24 mouse cellular contexts compared by ENCODE assay signal in genomic region chr16:33776766-33777529, GRCm38 (mm10). TPM values are rescaled to one million over a fixed set of nuclear protein-coding genes. Genes with fewer than 3 reads are reported as not detected.
DNase-seq lines count a peak whose midpoint lies in the region; ATAC-seq and TF ChIP-seq lines count a peak whose summit lies in the region.
"Had no signal": no experiment of that assay in that cellular context is flagged by ENCODE, and none has a peak within 500 bp of the region (broad histone marks: within the 10 kb centered on the region; RNA-seq: fewer than 3 reads in every experiment).

No protein-coding gene starts in this region.

- no peaks in the 10 kb centered on the region for H3K9me3 ChIP-seq in lung, embryonic 15.5 days
- H3K9me3 ChIP-seq in intestine, embryonic 15.5 days, result no peaks in the 10 kb centered on the region
- H3K9me3 ChIP-seq: forebrain, embryonic 12.5 days; hindbrain, embryonic 12.5 days; kidney, embryonic 15.5 days had no signal

- H3K9ac ChIP-seq in lung, embryonic 15.5 days, result no peak overlapping the region
- no peak overlapping the region for H3K9ac ChIP-seq in intestine, embryonic 15.5 days
- H3K9ac ChIP-seq: forebrain, embryonic 12.5 days; hindbrain, embryonic 12.5 days; kidney, embryonic 15.5 days had no signal

- TF ChIP-seq POLR2A in myocyte (IDR thresholded peaks at IDR 0.05; ENCODE audit: insufficient read length, low read depth), result no peak

- ATAC-seq in lung, embryonic 15.5 days (ENCODE audit: borderline replicate concordance, extremely low read depth, low FRiP score, low TSS enrichment), result no peak
- peak; percentile 20 for ATAC-seq in intestine, embryonic 15.5 days
- ATAC-seq: CD4-positive, CD25-positive, alpha-beta regulatory T cell, adult 4 months; inflammation-experienced regulatory T-cells, adult 6 months had no signal

- no peak for DNase-seq in lung, postnatal 36 days
- DNase-seq in NIH3T3 (ENCODE audit: low read depth), result peak; percentile 70
- DNase-seq in left cerebral cortex, adult 18-20 months (ENCODE audit: low spot score in 2 of 2), result no peak
- no peak for DNase-seq in urinary bladder, postnatal 25 days (ENCODE audit: low spot score)
- no peak for DNase-seq in right cerebral cortex, postnatal 4 days
- DNase-seq: cerebellum, adult 18-20 months; cerebellum, postnatal 36 days; gastrocnemius, postnatal 36 days; heart, postnatal 10 days; left cerebral cortex, postnatal 4 days; liver; lung, adult 18-20 months; retina, postnatal 1 day; thymus, postnatal 25 days had no signal

- H3K36me3 ChIP-seq in lung, embryonic 15.5 days, result no peaks in the 10 kb centered on the region
- H3K36me3 ChIP-seq in intestine, embryonic 15.5 days, result no peaks in the 10 kb centered on the region
- H3K36me3 ChIP-seq in myocyte (ENCODE audit: control insufficient read depth, insufficient read depth), result no peaks in the 10 kb centered on the region
- H3K36me3 ChIP-seq: forebrain, embryonic 12.5 days; hindbrain, embryonic 12.5 days; kidney, embryonic 15.5 days had no signal

- H3K27me3 ChIP-seq in lung, embryonic 15.5 days, result no peaks in the 10 kb centered on the region
- H3K27me3 ChIP-seq in intestine, embryonic 15.5 days (replicated peaks), result no peaks in the 10 kb centered on the region
- no peaks in the 10 kb centered on the region for H3K27me3 ChIP-seq in myocyte (ENCODE audit: control insufficient read depth, insufficient read depth, insufficient read length)
- H3K27me3 ChIP-seq: forebrain, embryonic 12.5 days; hindbrain, embryonic 12.5 days; kidney, embryonic 15.5 days had no signal

- no peak overlapping the region for H3K4me2 ChIP-seq in lung, embryonic 15.5 days
- H3K4me2 ChIP-seq in intestine, embryonic 15.5 days (replicated peaks), result no peak overlapping the region
- H3K4me2 ChIP-seq in myocyte (ENCODE audit: low read depth), result peak overlapping the region; percentile 55
- H3K4me2 ChIP-seq: forebrain, embryonic 12.5 days; hindbrain, embryonic 12.5 days; kidney, embryonic 15.5 days had no signal

- H3K79me2 ChIP-seq in myocyte (ENCODE audit: control insufficient read depth, insufficient read depth), result no peaks in the 10 kb centered on the region

- WGBS in lung, embryonic 15.5 days, result 62% methylated on average over 7 of the region's 7 CpGs
- 63% methylated on average over 7 of the region's 7 CpGs for WGBS in intestine, embryonic 15.5 days

- no peak overlapping the region for H3ac ChIP-seq in myocyte (ENCODE audit: control insufficient read depth, insufficient read length)

- no peak overlapping the region for H3K4me3 ChIP-seq in lung, embryonic 15.5 days
- no peak overlapping the region for H3K4me3 ChIP-seq in intestine, embryonic 15.5 days (replicated peaks)
- no peak overlapping the region for H3K4me3 ChIP-seq in myocyte
- H3K4me3 ChIP-seq: forebrain, embryonic 12.5 days; hindbrain, embryonic 12.5 days; kidney, embryonic 15.5 days; left cerebral cortex, adult 2 months had no signal

- 0 out of 2 replicates have a peak, but pooled peaks cover 3% of the 10 kb centered on the region for H3K4me1 ChIP-seq in lung, embryonic 15.5 days
- H3K4me1 ChIP-seq in intestine, embryonic 15.5 days (replicated peaks), result peaks cover 6% of the 10 kb centered on the region
- H3K4me1 ChIP-seq: forebrain, embryonic 12.5 days; hindbrain, embryonic 12.5 days; kidney, embryonic 15.5 days had no signal

- peak overlapping the region; percentile 45 for H3K27ac ChIP-seq in lung, embryonic 15.5 days
- H3K27ac ChIP-seq in intestine, embryonic 15.5 days, result peak overlapping the region; percentile 38; the same call in 1 of the 2 replicates
- H3K27ac ChIP-seq: forebrain, embryonic 12.5 days; hindbrain, embryonic 12.5 days; kidney, embryonic 15.5 days; left cerebral cortex, adult 2 months had no signal

TF ChIP-seq in myocyte, 11 proteins besides CTCF, POLR2A, EP300 and RAD21:
- no peak for TF ChIP-seq MYOD1 (IDR thresholded peaks at IDR 0.05; ENCODE audit: control insufficient read depth in 1 of 3, insufficient read length in 2 of 3, low read depth in 2 of 3)
- no peak for TF ChIP-seq POLR2AphosphoS2 (IDR thresholded peaks at IDR 0.05; ENCODE audit: insufficient read length, low read depth)
- peak; percentile 83 for TF ChIP-seq CEBPB (IDR thresholded peaks at IDR 0.05; ENCODE audit: insufficient read depth, poor library complexity, severe bottlenecking)

RNA-seq across cellular contexts. Expression of gene Muc13, which starts 16.9 kb away (rescaled TPM):
- 0.05 and 0.11 TPM in 2 replicates for polyA plus RNA-seq in lung, embryonic 15.5 days (2015; fragmentation: Nextera tagmentation; extraction: Ambion mirVana)
- polyA plus RNA-seq in intestine, embryonic 15.5 days (2015; fragmentation: Nextera tagmentation; extraction: Ambion mirVana), result 209 and 261 TPM in 2 replicates
- 0.05 TPM for polyA plus RNA-seq in myocyte (2012; fragmentation: generic; extraction: Trizol)
- under 1 TPM; 0.16 to 0.19 TPM for total RNA-seq in left cerebral cortex, adult 18-20 months (2021)
- total RNA-seq: gastrocnemius, postnatal 36 days; left cerebral cortex, postnatal 4 days had no signal
- polyA plus RNA-seq: midbrain, postnatal 0 days had no signal

RNA-seq across cellular contexts. Expression of gene Itgb5, which starts 52.5 kb away (rescaled TPM):
- 49.8 and 51.3 TPM in 2 replicates for polyA plus RNA-seq in lung, embryonic 15.5 days (2015; fragmentation: Nextera tagmentation; extraction: Ambion mirVana)
- polyA plus RNA-seq in intestine, embryonic 15.5 days (2015; fragmentation: Nextera tagmentation; extraction: Ambion mirVana), result 35.8 and 36.1 TPM in 2 replicates
- 114 TPM for polyA plus RNA-seq in myocyte (2012; fragmentation: generic; extraction: Trizol)
- total RNA-seq in left cerebral cortex, adult 18-20 months (2021), result 10 to 100 TPM; 38.0 to 40.3 TPM

Comparison
In these comparisons a context has a peak if more than half of its experiments do, and no peak if none do; other contexts are left out.
1. RNA of gene Muc13, which starts 16.9 kb away (polyA plus RNA-seq): 209 to 261 TPM in intestine, embryonic 15.5 days; 0.05 to 0.11 TPM in lung, embryonic 15.5 days and 0.05 TPM in myocyte (single experiment); every median in the first group is over 100 times any median in the second.